Mouse (Mus musculus) bone marrow, adult 2 months (tissue): ENCODE data around the gene Sh3bp5l.

Source experiments
- CTCF ChIP-seq: fragments of 200-500 bp; IDR thresholded peaks from 2 replicates; pipeline ENCODE4 v1.5.1; 2011; ENCODE audit warnings: low read length, control low read depth; ENCODE audit not compliant: control insufficient read depth, insufficient read depth
- POLR2A ChIP-seq: fragments of 200-500 bp; IDR thresholded peaks from 2 replicates; pipeline ENCODE4 v1.6.1; 2011; ENCODE audit warnings: low read depth, mild to moderate bottlenecking, control low read depth, low read length, borderline replicate concordance; ENCODE audit not compliant: control insufficient read depth

- TF ChIP-seq POLR2A (no peak), CTCF (no peak)
These were observed 23.0 kb upstream of the Sh3bp5l start for GRCm38 (mm10) chr11:58307411-58308080.
